Mouse (Mus musculus) bone marrow macrophage, adult 2 months (primary cell): ENCODE data around the gene Cntn4.

Experiments used
- CTCF ChIP-seq: IDR thresholded peaks from 2 replicates; pipeline ENCODE4 v1.5.1; 2012; ENCODE audit warnings: low read depth, mild to moderate bottlenecking, low read length, moderate library complexity
- POLR2A ChIP-seq: IDR thresholded peaks from 2 replicates; pipeline ENCODE4 v1.6.1; 2012; ENCODE audit warnings: mild to moderate bottlenecking, low read depth, low read length, borderline replicate concordance

- no peak for TF ChIP-seq POLR2A
- TF ChIP-seq CTCF, result no peak
Observed at GRCm38 (mm10) chr6:106520367-106520766, 842.9 kb downstream of the Cntn4 start.
